Mouse (Mus musculus) forebrain, embryonic 10.5 days (tissue): ENCODE data around the gene Ube2ql1. TPM values are rescaled to one million over a fixed set of nuclear protein-coding genes. Genes with fewer than 3 reads are reported as not detected.

Experiments
- DNase-seq: peaks from one replicate; pipeline ENCODE4 v3.0.0-alpha.2; 2017; ENCODE audit warnings: low spot score; ENCODE audit errors: extremely low spot score
- H3K27ac ChIP-seq: fragments of 300-500 bp; sonication (generic); 2 replicates; pipeline ENCODE4 v1.5.1; 2016; ENCODE audit warnings: mild to moderate bottlenecking
- H3K27me3 ChIP-seq: fragments of 300-500 bp; sonication (generic); 2 replicates; pipeline ENCODE4 v1.6.1; 2016; ENCODE audit warnings: mild to moderate bottlenecking; ENCODE audit not compliant: poor library complexity, severe bottlenecking
- H3K36me3 ChIP-seq: fragments of 300-500 bp; sonication (generic); replicated peaks from 2 replicates; pipeline ENCODE4 v1.6.1; 2016; ENCODE audit warnings: mild to moderate bottlenecking, moderate library complexity
- H3K4me1 ChIP-seq: fragments of 300-500 bp; sonication (generic); 2 replicates; pipeline ENCODE4 v1.6.1; 2016
- H3K4me3 ChIP-seq: fragments of 300-500 bp; sonication (generic); 2 replicates; pipeline ENCODE4 v1.5.1; 2016; ENCODE audit warnings: mild to moderate bottlenecking, moderate library complexity
- H3K9me3 ChIP-seq: fragments of 300-500 bp; sonication (generic); 2 replicates; pipeline ENCODE4 v1.6.1; 2016; ENCODE audit warnings: mild to moderate bottlenecking, moderate library complexity
- WGBS: fragments of 180-500 bp; shearing (Covaris S2); methylation state at CpG from one replicate; pipeline ENCODE4 v1.1.7; 2016; 5-methylcytosine and 5-hydroxymethylcytosine counted together
- polyA plus RNA-seq: library from polyadenylated mRNA; unstranded; fragments of >200 nt; fragmentation: Nextera tagmentation; extraction: Ambion mirVana; gene quantifications from 2 replicates; pipeline ENCODE4 v1.2.1, GENCODE M21; 2016

The Ube2ql1 gene
- polyA plus RNA-seq, 1 experiment from 2014 or later = 0.58 TPM

- no peak overlapping the region for H3K27ac ChIP-seq
- no peaks in the 10 kb centered on the region for H3K36me3 ChIP-seq
- no peak for DNase-seq
- H3K9me3 ChIP-seq = no peaks in the 10 kb centered on the region
- H3K4me1 ChIP-seq = no peaks in the 10 kb centered on the region
- no peak overlapping the region for H3K4me3 ChIP-seq
- 86% methylated on average over 4 of the region's 4 CpGs for WGBS
- peaks cover 13% of the 10 kb centered on the region for H3K27me3 ChIP-seq
Measured at GRCm38 (mm10) chr13:69701397-69701796, 38.3 kb downstream of the Ube2ql1 start.

GRCm38 (mm10) chr13:69700827-69701226, 38.9 kb downstream of the Ube2ql1 start:
- H3K4me1 ChIP-seq = no peaks in the 10 kb centered on the region
- no peak overlapping the region for H3K27ac ChIP-seq
- H3K36me3 ChIP-seq = no peaks in the 10 kb centered on the region
- no peak overlapping the region for H3K4me3 ChIP-seq
- no peaks in the 10 kb centered on the region for H3K9me3 ChIP-seq
- peaks cover 13% of the 10 kb centered on the region for H3K27me3 ChIP-seq
- WGBS = 52% methylated on average over 1 of the region's 1 CpGs
- no peak for DNase-seq

GRCm38 (mm10) chr13:69696333-69696991, 43.2 kb downstream of the Ube2ql1 start:
- peak; percentile 73 for DNase-seq
- Histone ChIP-seq H3K4me3 (no peak overlapping the region), H3K9me3 (no peaks in the 10 kb centered on the region), H3K4me1 (no peaks in the 10 kb centered on the region), H3K27ac (no peak overlapping the region), H3K27me3 (no peaks in the 10 kb centered on the region), H3K36me3 (no peaks in the 10 kb centered on the region)
- WGBS = 46% methylated on average over 13 of the region's 13 CpGs

GRCm38 (mm10) chr13:69691074-69691473, 48.6 kb downstream of the Ube2ql1 start:
- WGBS = 37% methylated on average over 7 of the region's 7 CpGs
- peak; percentile 63 for DNase-seq
- Histone ChIP-seq H3K4me3 (no peak overlapping the region), H3K4me1 (peaks cover 25% of the 10 kb centered on the region), H3K36me3 (no peaks in the 10 kb centered on the region), H3K9me3 (no peaks in the 10 kb centered on the region), H3K27ac (no peak overlapping the region), H3K27me3 (peaks cover 3% of the 10 kb centered on the region; the same call in 1 of the 2 replicates)

- no peak overlapping the region for H3K4me3 ChIP-seq
Measured at GRCm38 (mm10) chr13:69687023-69687422, 52.7 kb downstream of the Ube2ql1 start.

GRCm38 (mm10) chr13:69685406-69685818, 54.3 kb downstream of the Ube2ql1 start:
- H3K27me3 ChIP-seq = peaks cover 4% of the 10 kb centered on the region; the same call in 1 of the 2 replicates
- H3K4me1 ChIP-seq = peaks cover 32% of the 10 kb centered on the region
- no peaks in the 10 kb centered on the region for H3K36me3 ChIP-seq
- WGBS = 21% methylated on average over 5 of the region's 5 CpGs
- DNase-seq = no peak
- peak overlapping the region; percentile 22; the same call in 1 of the 2 replicates for H3K4me3 ChIP-seq
- H3K9me3 ChIP-seq = no peaks in the 10 kb centered on the region
- peak overlapping the region; percentile 77 for H3K27ac ChIP-seq

More at GRCm38 (mm10) chr13:69687023-69687422, 52.7 kb downstream of the Ube2ql1 start:
- Histone ChIP-seq H3K27me3 (peaks cover 4% of the 10 kb centered on the region; the same call in 1 of the 2 replicates), H3K36me3 (no peaks in the 10 kb centered on the region), H3K27ac (no peak overlapping the region), H3K4me1 (peaks cover 39% of the 10 kb centered on the region), H3K9me3 (no peaks in the 10 kb centered on the region)
- WGBS = 52% methylated on average over 1 of the region's 1 CpGs
- no peak for DNase-seq

- WGBS = 68% methylated on average over 10 of the region's 10 CpGs
- Histone ChIP-seq H3K36me3 (no peaks in the 10 kb centered on the region), H3K4me3 (no peak overlapping the region), H3K4me1 (no peaks in the 10 kb centered on the region), H3K9me3 (peaks cover 5% of the 10 kb centered on the region; the same call in 1 of the 2 replicates), H3K27ac (no peak overlapping the region), H3K27me3 (no peaks in the 10 kb centered on the region)
- DNase-seq = no peak
Measured at GRCm38 (mm10) chr13:69673921-69674618, 65.6 kb downstream of the Ube2ql1 start.

- H3K9me3 ChIP-seq = peaks cover 5% of the 10 kb centered on the region; the same call in 1 of the 2 replicates
- no peak for DNase-seq
- no peaks in the 10 kb centered on the region for H3K27me3 ChIP-seq
- WGBS = 85% methylated on average over 5 of the region's 5 CpGs
- no peaks in the 10 kb centered on the region for H3K36me3 ChIP-seq
- no peak overlapping the region for H3K27ac ChIP-seq
- H3K4me3 ChIP-seq = no peak overlapping the region
- no peaks in the 10 kb centered on the region for H3K4me1 ChIP-seq
Measured at GRCm38 (mm10) chr13:69673197-69673920, 66.3 kb downstream of the Ube2ql1 start.

GRCm38 (mm10) chr13:69672565-69672964, 67.1 kb downstream of the Ube2ql1 start:
- peaks cover 5% of the 10 kb centered on the region; the same call in 1 of the 2 replicates for H3K9me3 ChIP-seq
- 89% methylated on average over 10 of the region's 10 CpGs for WGBS
- H3K27me3 ChIP-seq = no peaks in the 10 kb centered on the region
- H3K27ac ChIP-seq = no peak overlapping the region
- no peak overlapping the region for H3K4me3 ChIP-seq
- no peaks in the 10 kb centered on the region for H3K4me1 ChIP-seq
- no peaks in the 10 kb centered on the region for H3K36me3 ChIP-seq
- DNase-seq = no peak

- Histone ChIP-seq H3K4me1 (no peaks in the 10 kb centered on the region), H3K27me3 (no peaks in the 10 kb centered on the region), H3K4me3 (no peak overlapping the region), H3K9me3 (peaks cover 5% of the 10 kb centered on the region; the same call in 1 of the 2 replicates), H3K27ac (no peak overlapping the region), H3K36me3 (no peaks in the 10 kb centered on the region)
- DNase-seq = no peak
- 84% methylated on average over 5 of the region's 5 CpGs for WGBS
Measured at GRCm38 (mm10) chr13:69672121-69672520, 67.6 kb downstream of the Ube2ql1 start.

GRCm38 (mm10) chr13:69654508-69654907, 85.2 kb downstream of the Ube2ql1 start:
- H3K4me1 ChIP-seq = no peaks in the 10 kb centered on the region
- H3K9me3 ChIP-seq = no peaks in the 10 kb centered on the region
- WGBS = 79% methylated on average over 3 of the region's 3 CpGs
- H3K4me3 ChIP-seq = no peak overlapping the region
- no peaks in the 10 kb centered on the region for H3K36me3 ChIP-seq
- no peak overlapping the region for H3K27ac ChIP-seq
- H3K27me3 ChIP-seq = no peaks in the 10 kb centered on the region
- no peak for DNase-seq
